Mouse (Mus musculus) heart, adult 8-10 months (tissue): Measurements from ENCODE around the gene Pdgfc. TPM values are rescaled to one million over a fixed set of nuclear protein-coding genes. Genes with fewer than 3 reads are reported as not detected.

ENCODE experiments used
- total RNA-seq, 4 experiments: library from RNA; stranded (reverse); gene quantifications; 2 replicates each; pipeline ENCODE4 v1.2.4; 2022

Pdgfc gene
- total RNA-seq, 4 experiments from 2014 or later, result 2.0 to 4.5 (median 2.8) TPM

Other genes starting within 250 kb of the Pdgfc start
- gene Gria2, start 233.6 kb upstream of the Pdgfc start, total RNA-seq, result under 1 TPM; 0.08 to 0.16 (median 0.11) TPM
- gene Glrb, start 122.8 kb upstream of the Pdgfc start, total RNA-seq, result under 1 TPM; 0.19 to 0.44 (median 0.37) TPM